Mouse (Mus musculus) frontal cortex, postnatal 36 days (tissue): ENCODE data around the gene Ccnd1.
A peak's percentile ranks its signal among the peaks of the same experiment; 100 is the strongest.

Experiments used
- DNase-seq, 2 experiments: peaks; one replicate each; pipeline ENCODE4 v3.0.0; 2022; ENCODE audit warnings: low spot score in 2 of 2

The Ccnd1 gene

GRCm38 (mm10) chr7:144938661-144939343 is 923 bp downstream of the Ccnd1 start:
- no peak for DNase-seq

- no peak for DNase-seq
Measured at GRCm38 (mm10) chr7:144937899-144938517, 1.7 kb downstream of the Ccnd1 start.

- DNase-seq = peak; percentile 90 to 92
Measured at GRCm38 (mm10) chr7:144937490-144937889, 2.2 kb downstream of the Ccnd1 start.

- DNase-seq = no peak
Measured at GRCm38 (mm10) chr7:144936311-144936880, 3.3 kb downstream of the Ccnd1 start.

- peak in 1 of 2 experiments; percentile 64 for DNase-seq
Measured at GRCm38 (mm10) chr7:144935563-144935962, 4.2 kb downstream of the Ccnd1 start.

GRCm38 (mm10) chr7:144934901-144935300 is 4.8 kb downstream of the Ccnd1 start:
- DNase-seq = no peak

GRCm38 (mm10) chr7:144933796-144934195 is 5.9 kb downstream of the Ccnd1 start:
- DNase-seq = no peak

GRCm38 (mm10) chr7:144933336-144933735 is 6.4 kb downstream of the Ccnd1 start:
- no peak for DNase-seq

GRCm38 (mm10) chr7:144932389-144932937 is 7.3 kb downstream of the Ccnd1 start:
- no peak for DNase-seq

GRCm38 (mm10) chr7:144931778-144932177 is 7.9 kb downstream of the Ccnd1 start:
- DNase-seq = no peak

GRCm38 (mm10) chr7:144929931-144930330 is 9.8 kb downstream of the Ccnd1 start:
- no peak for DNase-seq

- DNase-seq = no peak
Measured at GRCm38 (mm10) chr7:144929506-144929905, 10.2 kb downstream of the Ccnd1 start.

- no peak for DNase-seq
Measured at GRCm38 (mm10) chr7:144928889-144929210, 10.9 kb downstream of the Ccnd1 start.

- no peak for DNase-seq
Measured at GRCm38 (mm10) chr7:144928009-144928888, 11.5 kb downstream of the Ccnd1 start.

GRCm38 (mm10) chr7:144927591-144927990 is 12.1 kb downstream of the Ccnd1 start:
- no peak for DNase-seq

- no peak for DNase-seq
Measured at GRCm38 (mm10) chr7:144918823-144919222, 20.9 kb downstream of the Ccnd1 start.

- peak; percentile 87 to 88 for DNase-seq
Measured at GRCm38 (mm10) chr7:144914948-144915750, 24.6 kb downstream of the Ccnd1 start, which contains the start of gene LTO1. LTO1 (plus strand) TSS chr7:144915100.

- DNase-seq = peak; percentile 85 to 93
Measured at GRCm38 (mm10) chr7:144914296-144914947, 25.3 kb downstream of the Ccnd1 start.

GRCm38 (mm10) chr7:144912897-144913296 is 26.8 kb downstream of the Ccnd1 start:
- no peak for DNase-seq

- DNase-seq = peak; percentile 53 to 74
Measured at GRCm38 (mm10) chr7:144911121-144911520, 28.6 kb downstream of the Ccnd1 start.
